Mouse (Mus musculus) forebrain, embryonic 12.5 days (tissue): ENCODE measurements around the gene Slc16a5. TPM values are rescaled to one million over a fixed set of nuclear protein-coding genes. Genes with fewer than 3 reads are reported as not detected.
A peak's percentile ranks its signal among the peaks of the same experiment; 100 is the strongest.
"Not testable (repeated sequence)": the region's sequence is repeated elsewhere in the genome, so short reads cannot be mapped to it uniquely, and the experiment has no call there.

ENCODE experiments used
- ATAC-seq: fragments of 200-750 bp; cut with Nextera tagmentation; 2 replicates; pipeline ENCODE4 v1.8.0; 2017; ENCODE audit warnings: moderate TSS enrichment; ENCODE audit not compliant: low FRiP score
- H3K27ac ChIP-seq: fragments of 300-500 bp; sonication (generic); 2 replicates; pipeline ENCODE4 v1.5.1; 2016; ENCODE audit warnings: mild to moderate bottlenecking
- H3K27me3 ChIP-seq: fragments of 300-500 bp; sonication (generic); 2 replicates; pipeline ENCODE4 v1.6.1; 2016; ENCODE audit warnings: mild to moderate bottlenecking
- H3K36me3 ChIP-seq: fragments of 300-500 bp; sonication (generic); replicated peaks from 2 replicates; pipeline ENCODE4 v1.6.1; 2016; ENCODE audit warnings: mild to moderate bottlenecking
- H3K4me1 ChIP-seq: fragments of 300-500 bp; sonication (generic); 2 replicates; pipeline ENCODE4 v1.6.1; 2016
- H3K4me2 ChIP-seq: fragments of 300-500 bp; sonication (generic); 2 replicates; pipeline ENCODE4 v1.6.1; 2016; ENCODE audit warnings: mild to moderate bottlenecking, moderate library complexity
- H3K4me3 ChIP-seq: fragments of 300-500 bp; sonication (generic); replicated peaks from 2 replicates; pipeline ENCODE4 v1.5.1; 2016; ENCODE audit warnings: mild to moderate bottlenecking
- H3K9ac ChIP-seq: fragments of 300-500 bp; sonication (generic); 2 replicates; pipeline ENCODE4 v1.6.1; 2016; ENCODE audit warnings: mild to moderate bottlenecking
- H3K9me3 ChIP-seq: fragments of 300-500 bp; sonication (generic); 2 replicates; pipeline ENCODE4 v1.6.1; 2016
- WGBS: fragments of 180-500 bp; shearing (Covaris S2); methylation state at CpG from one replicate; pipeline ENCODE4 v1.1.7; 2016; 5-methylcytosine and 5-hydroxymethylcytosine counted together
- polyA plus RNA-seq: library from polyadenylated mRNA; unstranded; fragments of >200 nt; fragmentation: Nextera tagmentation; extraction: Ambion mirVana; gene quantifications from 2 replicates; pipeline ENCODE4 v1.2.1, GENCODE M21; 2016

Slc16a5 gene
- polyA plus RNA-seq, 1 experiment from 2014 or later, result not detected

- Histone ChIP-seq H3K27ac (peak overlapping the region; percentile 84), H3K4me1 (peaks cover 23% of the 10 kb centered on the region), H3K9me3 (no peaks in the 10 kb centered on the region), H3K9ac (peak overlapping the region; percentile 78), H3K27me3 (no peaks in the 10 kb centered on the region), H3K4me2 (peak overlapping the region; percentile 77), H3K4me3 (peak overlapping the region; percentile 66), H3K36me3 (peaks cover 16% of the 10 kb centered on the region)
- peak; percentile 20 for ATAC-seq
- 28% methylated on average over 25 of the region's 25 CpGs for WGBS
Observed at GRCm38 (mm10) chr11:115490441-115491355, 28.4 kb downstream of the Slc16a5 start.

GRCm38 (mm10) chr11:115491356-115492083 lies 29.2 kb downstream of the Slc16a5 start, which contains the start of gene Nt5c:
Nt5c (minus strand) TSS chr11:115491862.
- Histone ChIP-seq H3K36me3 (peaks cover 16% of the 10 kb centered on the region), H3K9me3 (no peaks in the 10 kb centered on the region), H3K27ac (peak within 1 kb of the TSS; percentile 84), H3K9ac (peak within 1 kb of the TSS; percentile 78), H3K27me3 (no peaks in the 10 kb centered on the region), H3K4me1 (peaks cover 23% of the 10 kb centered on the region), H3K4me2 (peak within 1 kb of the TSS; percentile 77), H3K4me3 (peak within 1 kb of the TSS; percentile 66)
- ATAC-seq, result peak; percentile 86
- WGBS, result under 1% methylated on average over 43 of the region's 43 CpGs

DNA sequence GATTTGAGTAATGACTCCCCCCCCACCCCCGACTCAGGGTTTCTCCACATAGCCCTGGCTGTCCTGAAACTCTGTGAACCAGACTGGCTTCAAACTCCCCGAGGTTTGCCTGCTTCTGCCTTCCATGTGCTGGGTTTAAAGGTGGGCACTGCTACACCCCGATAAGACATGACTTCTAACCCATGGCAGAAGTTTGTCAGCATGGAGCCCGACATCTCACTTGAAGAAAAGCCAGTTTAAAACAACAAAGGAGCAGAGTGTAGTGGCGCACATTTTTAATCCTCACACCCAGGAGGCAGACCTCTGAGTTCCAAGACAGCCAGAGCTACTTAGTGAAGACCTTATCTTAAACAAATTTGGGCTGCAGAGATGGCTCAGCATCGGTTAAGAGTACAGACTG lies 30.1 kb downstream of the Slc16a5 start:
- no peaks in the 10 kb centered on the region for H3K27me3 ChIP-seq
- peaks cover 23% of the 10 kb centered on the region for H3K4me1 ChIP-seq
- H3K27ac ChIP-seq, result no peak overlapping the region
- H3K4me3 ChIP-seq, result peak overlapping the region; percentile 66
- no peaks in the 10 kb centered on the region for H3K9me3 ChIP-seq
- peak overlapping the region; percentile 78 for H3K9ac ChIP-seq
- ATAC-seq, result no peak
- peaks cover 23% of the 10 kb centered on the region for H3K36me3 ChIP-seq
- H3K4me2 ChIP-seq, result peak overlapping the region; percentile 77
- 45% methylated on average over 6 of the region's 6 CpGs for WGBS

DNA sequence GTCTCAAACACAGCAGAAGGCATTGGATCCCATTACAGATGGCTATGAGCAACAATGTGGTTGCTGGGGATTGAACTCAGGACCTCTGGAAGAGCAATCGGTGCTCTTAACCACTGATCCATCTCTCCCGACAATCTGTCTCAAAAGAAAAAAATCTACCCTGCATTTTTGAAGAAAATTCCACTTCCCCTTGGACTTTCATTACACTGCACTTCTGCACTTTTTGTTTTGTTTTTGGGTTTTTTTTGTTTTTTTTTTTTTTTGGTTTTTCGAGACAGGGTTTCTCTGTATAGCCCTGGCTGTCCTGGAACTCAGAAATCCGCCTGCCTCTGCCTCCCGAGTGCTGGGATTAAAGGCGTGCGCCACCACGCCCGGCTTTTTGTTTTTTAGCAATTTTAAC lies 34.3 kb downstream of the Slc16a5 start:
- not testable (repeated sequence) for H3K9me3 ChIP-seq, H3K4me1 ChIP-seq, ATAC-seq, H3K27me3 ChIP-seq, H3K9ac ChIP-seq, H3K4me3 ChIP-seq, H3K4me2 ChIP-seq, H3K27ac ChIP-seq
- peaks cover 45% of the 10 kb centered on the region for H3K36me3 ChIP-seq
- 88% methylated on average over 9 of the region's 9 CpGs for WGBS

- Histone ChIP-seq H3K36me3 (peaks cover 80% of the 10 kb centered on the region), H3K4me3 (no peak overlapping the region), H3K27ac (no peak overlapping the region), H3K4me1 (peaks cover 23% of the 10 kb centered on the region), H3K27me3 (no peaks in the 10 kb centered on the region), H3K9ac (no peak overlapping the region), H3K9me3 (no peaks in the 10 kb centered on the region), H3K4me2 (no peak overlapping the region)
- 96% methylated on average over 6 of the region's 6 CpGs for WGBS
- no peak for ATAC-seq
Observed at GRCm38 (mm10) chr11:115502636-115503035, 40.4 kb downstream of the Slc16a5 start.

- H3K36me3 ChIP-seq, result peaks cover 43% of the 10 kb centered on the region
- H3K4me1 ChIP-seq, result peaks cover 57% of the 10 kb centered on the region
- no peak overlapping the region for H3K4me3 ChIP-seq
- H3K27me3 ChIP-seq, result no peaks in the 10 kb centered on the region
- H3K4me2 ChIP-seq, result no peak overlapping the region
- no peaks in the 10 kb centered on the region for H3K9me3 ChIP-seq
- WGBS, result 85% methylated on average over 3 of the region's 3 CpGs
- H3K9ac ChIP-seq, result no peak overlapping the region
- H3K27ac ChIP-seq, result no peak overlapping the region
- ATAC-seq, result no peak
Observed at GRCm38 (mm10) chr11:115506586-115506985, 44.3 kb downstream of the Slc16a5 start.

GRCm38 (mm10) chr11:115508061-115508460 lies 45.8 kb downstream of the Slc16a5 start:
- Histone ChIP-seq H3K9me3 (no peaks in the 10 kb centered on the region), H3K4me2 (no peak overlapping the region), H3K9ac (no peak overlapping the region), H3K4me3 (no peak overlapping the region), H3K36me3 (peaks cover 30% of the 10 kb centered on the region), H3K4me1 (peaks cover 67% of the 10 kb centered on the region), H3K27me3 (no peaks in the 10 kb centered on the region), H3K27ac (no peak overlapping the region)
- 93% methylated on average over 2 of the region's 2 CpGs for WGBS
- no peak for ATAC-seq

DNA sequence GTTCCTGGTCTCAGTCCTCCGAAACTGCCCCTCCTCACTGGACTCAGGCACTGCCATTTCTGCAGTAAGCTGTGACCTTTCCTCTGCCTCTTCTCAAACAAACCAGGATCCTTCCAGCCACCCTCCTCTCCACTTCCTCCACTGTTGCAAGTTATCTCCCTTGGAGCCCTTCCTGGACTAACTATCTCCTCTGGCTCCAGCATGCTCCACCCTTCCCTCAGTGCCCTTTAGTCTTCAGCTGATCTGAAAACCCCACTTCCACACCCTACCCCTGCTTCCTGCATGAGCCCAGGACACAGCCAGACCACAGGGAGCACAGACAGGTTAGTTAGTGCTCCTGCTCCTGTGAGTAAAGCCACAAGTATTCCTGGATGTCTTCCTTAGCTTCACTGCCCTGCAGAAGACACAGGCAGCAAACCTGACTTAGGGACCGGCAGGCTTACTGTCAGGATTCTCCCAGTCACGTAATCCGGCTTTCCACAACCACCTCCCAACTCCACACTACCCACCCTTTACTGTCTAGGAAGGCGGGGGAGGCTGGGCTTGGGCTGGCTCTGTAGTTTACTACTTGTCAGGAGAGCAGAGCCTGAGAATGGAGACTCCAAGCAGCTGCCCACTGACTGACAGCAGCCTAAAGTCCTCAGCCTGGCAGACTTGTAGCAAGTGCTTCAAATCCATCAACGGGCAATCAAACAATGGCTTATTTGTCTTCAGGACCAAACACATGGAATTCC lies 47.7 kb downstream of the Slc16a5 start:
- Histone ChIP-seq H3K9ac (peak overlapping the region; percentile 99), H3K4me3 (peak overlapping the region; percentile 100), H3K9me3 (no peaks in the 10 kb centered on the region), H3K36me3 (peaks cover 18% of the 10 kb centered on the region), H3K27me3 (no peaks in the 10 kb centered on the region), H3K4me1 (peaks cover 69% of the 10 kb centered on the region), H3K27ac (peak overlapping the region; percentile 57), H3K4me2 (peak overlapping the region; percentile 73)
- WGBS, result 44% methylated on average over 6 of the region's 6 CpGs
- no peak for ATAC-seq

DNA sequence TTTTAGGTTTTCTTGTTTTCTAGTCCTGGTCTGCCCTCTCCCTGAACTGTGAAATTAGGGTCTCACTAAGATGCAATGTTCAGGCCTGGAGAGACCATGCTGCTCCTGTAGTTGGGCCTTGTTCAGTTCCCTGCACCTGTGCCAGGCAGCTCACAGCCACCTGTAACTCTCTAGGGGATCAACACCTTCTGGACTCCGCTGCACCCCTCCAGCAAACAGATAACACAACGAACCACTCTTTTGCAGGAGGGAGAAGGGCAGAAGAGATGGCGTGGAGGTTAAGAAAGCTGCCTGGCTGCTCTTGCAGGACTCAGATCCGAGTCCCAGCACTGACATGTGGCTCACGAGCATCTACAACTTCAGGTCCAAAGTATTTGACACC lies 48.2 kb downstream of the Slc16a5 start:
- Histone ChIP-seq H3K4me3 (peak overlapping the region; percentile 100), H3K9me3 (no peaks in the 10 kb centered on the region), H3K9ac (peak overlapping the region; percentile 99), H3K27me3 (no peaks in the 10 kb centered on the region), H3K27ac (peak overlapping the region; percentile 57), H3K4me1 (peaks cover 67% of the 10 kb centered on the region), H3K36me3 (0 out of 2 replicates have a peak, but pooled peaks cover 14% of the 10 kb centered on the region), H3K4me2 (peak overlapping the region; percentile 73)
- no peak for ATAC-seq
- 53% methylated on average over 5 of the region's 5 CpGs for WGBS

DNA sequence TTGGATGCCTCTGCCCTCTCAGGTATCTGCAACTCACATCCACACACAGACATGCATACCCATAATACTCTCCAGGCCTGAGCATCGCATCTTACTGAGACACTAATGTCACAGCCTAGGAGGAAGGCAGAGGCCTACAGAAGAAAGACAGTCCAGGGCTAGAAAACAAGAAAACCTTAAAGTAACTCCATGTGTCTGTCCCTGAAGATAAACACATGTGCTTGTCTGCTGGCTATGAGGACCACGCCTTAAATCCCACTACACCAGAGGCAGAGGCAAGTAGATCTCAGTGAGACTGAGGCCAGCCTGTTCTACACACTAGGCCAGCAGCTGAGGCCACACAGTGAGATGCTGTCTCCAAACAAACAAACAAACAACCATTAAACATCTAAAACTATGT lies 48.8 kb downstream of the Slc16a5 start:
- H3K4me3 ChIP-seq, result peak overlapping the region; percentile 100
- H3K9ac ChIP-seq, result peak overlapping the region; percentile 99
- 0 out of 2 replicates have a peak, but pooled peaks cover 13% of the 10 kb centered on the region for H3K36me3 ChIP-seq
- ATAC-seq, result no peak
- H3K9me3 ChIP-seq, result no peaks in the 10 kb centered on the region
- H3K4me2 ChIP-seq, result peak overlapping the region; percentile 73
- H3K27ac ChIP-seq, result peak overlapping the region; percentile 86; the same call in 1 of the 2 replicates
- WGBS, result 68% methylated on average over 2 of the region's 2 CpGs
- H3K4me1 ChIP-seq, result peaks cover 62% of the 10 kb centered on the region
- H3K27me3 ChIP-seq, result no peaks in the 10 kb centered on the region

DNA sequence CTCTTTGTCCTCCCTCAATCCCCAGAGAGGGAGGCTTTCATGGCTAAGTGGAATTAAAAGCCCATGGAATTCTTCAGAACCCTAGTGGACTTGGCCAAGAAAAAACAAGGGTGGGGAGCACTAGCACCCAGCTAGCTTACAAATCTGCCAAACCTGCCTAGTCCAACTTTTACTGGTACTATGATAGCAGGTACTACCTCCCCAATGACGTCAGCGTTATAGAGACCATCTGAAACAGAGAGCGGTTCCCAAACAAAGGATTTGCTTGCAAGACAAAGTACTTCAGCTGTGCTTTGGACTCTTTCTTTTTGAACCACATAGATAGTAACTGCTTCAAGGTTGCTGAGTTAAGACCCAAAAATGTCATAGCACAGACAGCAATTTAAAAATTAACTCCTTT lies 49.7 kb downstream of the Slc16a5 start:
- H3K9ac ChIP-seq, result peak overlapping the region; percentile 99
- WGBS, result 34% methylated on average over 3 of the region's 3 CpGs
- no peak for ATAC-seq
- H3K4me1 ChIP-seq, result peaks cover 54% of the 10 kb centered on the region
- H3K27ac ChIP-seq, result peak overlapping the region; percentile 86; the same call in 1 of the 2 replicates
- 0 out of 2 replicates have a peak, but pooled peaks cover 4% of the 10 kb centered on the region for H3K36me3 ChIP-seq
- no peaks in the 10 kb centered on the region for H3K9me3 ChIP-seq
- H3K4me2 ChIP-seq, result peak overlapping the region; percentile 73
- peak overlapping the region; percentile 100 for H3K4me3 ChIP-seq
- no peaks in the 10 kb centered on the region for H3K27me3 ChIP-seq
